Mouse (Mus musculus): ENCODE measurements at regions not wholly inside any gene's neighbourhood (a gene's known extent, or its start where the extent isn't known, plus 50 kb on each side); places are given as distances from the start of the nearest gene placed in this dataset.

DNA sequence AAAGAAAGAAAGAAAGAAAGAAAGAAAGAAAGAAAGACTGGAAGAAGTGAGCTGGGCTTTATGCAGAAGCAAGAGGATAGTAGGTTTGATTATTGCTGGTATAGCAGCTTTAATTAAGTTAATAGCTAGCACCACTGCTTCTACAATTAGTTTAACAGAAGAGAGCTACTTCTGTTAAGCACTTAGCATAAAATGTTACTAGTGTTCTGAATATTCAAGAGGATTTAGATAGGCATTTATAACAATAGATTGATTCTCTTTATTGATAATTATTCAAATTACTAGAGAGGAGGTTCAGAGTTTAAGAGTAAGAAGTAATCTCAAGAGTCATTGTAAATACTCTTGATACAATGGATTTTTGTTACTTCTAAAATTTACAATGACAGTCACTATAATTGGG lies 346.1 kb upstream of the Pdgfd start:
- no peak for TF ChIP-seq CTCF (IDR thresholded peaks at IDR 0.05; ENCODE audit: low read depth)
- Histone ChIP-seq H3K4me2 (replicated peaks; ENCODE audit: low read depth) (no peak overlapping the region), H3K4me1 (replicated peaks; ENCODE audit: control insufficient read depth, insufficient read depth, low read length) (no peaks in the 10 kb centered on the region), H3K27ac (ENCODE audit: low read depth, low read length) (no peak overlapping the region), H3K27me3 (replicated peaks; ENCODE audit: control insufficient read depth, insufficient read depth, low read length) (no peaks in the 10 kb centered on the region), H3K9ac (ENCODE audit: low read depth, low read length) (no peak overlapping the region), H3K4me3 (ENCODE audit: low read depth, low read length) (no peak overlapping the region), H3K36me3 (ENCODE audit: control insufficient read depth, insufficient read depth) (no peaks in the 10 kb centered on the region), H3K9me3 (ENCODE audit: control insufficient read depth) (0 out of 2 replicates have a peak, but pooled peaks cover 4% of the 10 kb centered on the region)
- ATAC-seq: no peak

DNA sequence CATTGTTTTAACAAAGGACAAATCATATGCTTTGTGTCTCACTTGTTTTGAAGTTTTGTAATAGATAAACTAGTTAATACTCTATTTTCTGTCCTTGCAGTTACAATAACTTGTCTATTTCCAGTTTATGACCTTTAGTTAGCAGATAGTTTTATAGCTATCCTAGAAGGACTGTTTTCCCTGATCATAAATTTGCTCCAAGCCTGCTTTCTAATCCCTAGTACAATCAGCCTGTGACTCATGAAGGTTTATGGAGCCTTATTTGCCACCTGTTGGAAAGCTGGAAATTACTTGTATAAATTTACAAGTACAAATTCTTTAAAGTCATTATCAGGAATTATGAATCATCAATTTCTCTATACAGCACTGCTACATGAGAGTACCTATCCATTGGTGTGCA lies 339.5 kb upstream of the Pdgfd start:
- Histone ChIP-seq H3K9ac (ENCODE audit: low read depth, low read length) (no peak overlapping the region), H3K36me3 (ENCODE audit: control insufficient read depth, insufficient read depth) (no peaks in the 10 kb centered on the region), H3K4me2 (replicated peaks; ENCODE audit: low read depth) (no peak overlapping the region), H3K4me1 (replicated peaks; ENCODE audit: control insufficient read depth, insufficient read depth, low read length) (no peaks in the 10 kb centered on the region), H3K27ac (ENCODE audit: low read depth, low read length) (no peak overlapping the region), H3K9me3 (ENCODE audit: control insufficient read depth) (no peaks in the 10 kb centered on the region), H3K4me3 (ENCODE audit: low read depth, low read length) (no peak overlapping the region), H3K27me3 (replicated peaks; ENCODE audit: control insufficient read depth, insufficient read depth, low read length) (no peaks in the 10 kb centered on the region)
- peak; percentile 89 for ATAC-seq
- TF ChIP-seq CTCF (IDR thresholded peaks at IDR 0.05; ENCODE audit: low read depth): no peak

DNA sequence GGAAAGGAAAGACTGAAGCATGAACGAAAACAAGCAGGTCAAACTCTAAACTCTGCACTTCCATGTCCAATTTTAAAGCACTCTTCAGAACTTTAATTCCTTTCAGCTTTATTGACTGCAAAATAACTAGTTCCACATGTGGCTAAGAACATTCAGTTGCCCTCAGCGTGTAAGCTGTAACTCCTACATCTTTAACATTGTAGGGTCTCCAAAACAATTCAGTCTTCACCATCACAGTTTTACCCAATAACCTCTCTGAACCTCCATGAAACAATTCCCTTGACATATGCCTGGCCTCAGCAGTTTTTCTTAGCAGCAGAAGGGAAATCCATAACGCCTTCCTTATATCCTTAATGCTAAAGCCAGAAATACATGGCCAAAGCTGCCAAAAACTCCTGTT lies 326.0 kb upstream of the Pdgfd start:
- no peak for TF ChIP-seq CTCF (IDR thresholded peaks at IDR 0.05; ENCODE audit: low read depth)
- WGBS: 80% methylated on average over 3 of the region's 3 CpGs
- no peaks in the 10 kb centered on the region for H3K36me3 ChIP-seq (ENCODE audit: control insufficient read depth, insufficient read depth)
- ATAC-seq: no peak
- no peak overlapping the region for H3K4me3 ChIP-seq (ENCODE audit: low read depth, low read length)
- no peaks in the 10 kb centered on the region for H3K27me3 ChIP-seq (replicated peaks; ENCODE audit: control insufficient read depth, insufficient read depth, low read length)
- no peak overlapping the region for H3K4me2 ChIP-seq (replicated peaks; ENCODE audit: low read depth)
- H3K9ac ChIP-seq (ENCODE audit: low read depth, low read length): no peak overlapping the region
- H3K27ac ChIP-seq (ENCODE audit: low read depth, low read length): no peak overlapping the region
- H3K4me1 ChIP-seq (replicated peaks; ENCODE audit: control insufficient read depth, insufficient read depth, low read length): no peaks in the 10 kb centered on the region
- H3K9me3 ChIP-seq (ENCODE audit: control insufficient read depth): no peaks in the 10 kb centered on the region

DNA sequence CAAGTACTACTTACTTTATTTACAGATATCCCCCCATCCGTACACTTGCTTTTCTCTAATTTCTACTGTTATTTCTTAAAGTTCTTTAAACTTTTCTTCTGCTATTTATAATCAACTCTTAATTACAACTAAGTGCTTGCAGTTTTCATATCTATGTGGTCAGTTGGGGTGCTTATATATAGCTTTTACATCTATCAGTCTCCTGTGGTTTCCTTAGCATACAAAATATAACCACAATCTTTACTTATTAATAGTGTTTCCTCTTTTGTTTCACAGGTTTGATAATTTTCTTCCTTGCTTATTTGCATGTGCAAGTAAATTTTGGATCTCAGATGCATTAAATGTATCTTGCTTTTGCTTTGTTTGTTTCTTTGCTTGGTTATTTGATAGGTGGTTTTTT lies 288.7 kb upstream of the Pdgfd start:
- no peak overlapping the region for H3K4me2 ChIP-seq (replicated peaks; ENCODE audit: low read depth)
- no peak overlapping the region for H3K9ac ChIP-seq (ENCODE audit: low read depth, low read length)
- H3K36me3 ChIP-seq (ENCODE audit: control insufficient read depth, insufficient read depth): no peaks in the 10 kb centered on the region
- no peak for TF ChIP-seq CTCF (IDR thresholded peaks at IDR 0.05; ENCODE audit: low read depth)
- H3K27me3 ChIP-seq (replicated peaks; ENCODE audit: control insufficient read depth, insufficient read depth, low read length): no peaks in the 10 kb centered on the region
- H3K4me3 ChIP-seq (ENCODE audit: low read depth, low read length): no peak overlapping the region
- no peak overlapping the region for H3K27ac ChIP-seq (ENCODE audit: low read depth, low read length)
- no peaks in the 10 kb centered on the region for H3K4me1 ChIP-seq (replicated peaks; ENCODE audit: control insufficient read depth, insufficient read depth, low read length)
- no peak for ATAC-seq
- H3K9me3 ChIP-seq (ENCODE audit: control insufficient read depth): no peaks in the 10 kb centered on the region
- 95% methylated on average over 1 of the region's 1 CpGs for WGBS

DNA sequence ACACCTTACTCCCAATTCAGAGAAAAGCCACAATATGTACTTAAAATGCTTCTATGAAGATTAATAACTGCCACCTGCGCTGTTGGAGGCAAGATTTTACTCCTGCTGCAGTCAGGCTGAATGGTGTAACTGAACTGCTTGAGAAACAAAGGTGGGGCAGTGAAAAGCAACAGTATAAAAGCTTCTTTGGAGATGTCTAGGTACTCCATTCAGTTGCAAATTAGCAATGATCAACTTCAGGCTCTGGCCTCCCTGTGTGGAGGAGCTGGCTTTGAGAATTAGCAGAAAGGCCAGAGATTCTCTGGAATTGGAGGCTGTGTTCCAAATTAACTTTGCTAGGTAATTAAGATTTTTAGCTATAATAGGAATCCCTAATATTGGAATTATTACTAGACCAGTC lies 245.9 kb upstream of the Pdgfd start:
- Histone ChIP-seq H3K36me3 (ENCODE audit: control insufficient read depth, insufficient read depth) (no peaks in the 10 kb centered on the region), H3K4me1 (replicated peaks; ENCODE audit: control insufficient read depth, insufficient read depth, low read length) (no peaks in the 10 kb centered on the region), H3K4me3 (ENCODE audit: low read depth, low read length) (no peak overlapping the region), H3K9me3 (ENCODE audit: control insufficient read depth) (no peaks in the 10 kb centered on the region), H3K27me3 (replicated peaks; ENCODE audit: control insufficient read depth, insufficient read depth, low read length) (no peaks in the 10 kb centered on the region), H3K27ac (ENCODE audit: low read depth, low read length) (no peak overlapping the region), H3K9ac (ENCODE audit: low read depth, low read length) (no peak overlapping the region), H3K4me2 (replicated peaks; ENCODE audit: low read depth) (no peak overlapping the region)
- TF ChIP-seq CTCF (IDR thresholded peaks at IDR 0.05; ENCODE audit: low read depth): no peak
- 67% methylated on average over 1 of the region's 1 CpGs for WGBS
- ATAC-seq: no peak

DNA sequence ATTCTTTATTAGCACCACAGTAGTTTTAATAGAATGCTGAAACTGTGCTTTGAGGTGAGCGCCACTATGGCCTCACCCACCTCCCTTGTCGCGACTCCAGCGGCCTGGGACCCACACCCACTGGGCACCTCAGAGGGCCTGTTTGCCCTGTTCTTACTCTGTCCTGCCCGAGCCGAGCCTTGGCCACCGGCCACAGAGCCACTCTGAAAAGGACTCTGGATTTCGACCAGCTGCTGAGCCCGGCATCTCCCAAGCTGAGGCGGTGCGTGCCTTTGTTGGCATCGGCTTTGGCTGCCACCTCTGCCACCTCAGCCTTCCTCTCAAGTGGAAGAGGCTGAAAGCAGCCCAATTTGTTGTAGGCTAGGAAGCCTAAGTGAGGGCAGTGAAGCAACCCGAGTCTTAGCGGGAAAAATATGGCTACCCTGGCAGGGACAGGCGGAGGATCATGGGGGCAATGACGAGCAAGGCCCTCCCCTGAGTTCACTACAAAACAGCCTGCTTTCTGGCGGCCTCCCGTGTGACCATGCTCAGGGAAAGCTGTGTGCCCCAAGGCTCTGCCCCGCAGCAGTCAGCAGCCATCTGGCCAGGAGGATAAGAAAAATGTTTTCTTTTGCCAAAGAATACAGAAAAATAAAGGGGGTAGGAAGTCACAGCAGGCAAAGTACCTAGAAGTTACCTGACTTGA lies 240.1 kb upstream of the Pdgfd start:
- Histone ChIP-seq H3K27ac (ENCODE audit: low read depth, low read length) (no peak overlapping the region), H3K4me3 (ENCODE audit: low read depth, low read length) (no peak overlapping the region), H3K4me1 (replicated peaks; ENCODE audit: control insufficient read depth, insufficient read depth, low read length) (no peaks in the 10 kb centered on the region), H3K27me3 (replicated peaks; ENCODE audit: control insufficient read depth, insufficient read depth, low read length) (no peaks in the 10 kb centered on the region), H3K4me2 (replicated peaks; ENCODE audit: low read depth) (no peak overlapping the region), H3K9me3 (ENCODE audit: control insufficient read depth) (no peaks in the 10 kb centered on the region), H3K9ac (ENCODE audit: low read depth, low read length) (no peak overlapping the region), H3K36me3 (ENCODE audit: control insufficient read depth, insufficient read depth) (no peaks in the 10 kb centered on the region)
- TF ChIP-seq CTCF (IDR thresholded peaks at IDR 0.05; ENCODE audit: low read depth): no peak
- 88% methylated on average over 19 of the region's 19 CpGs for WGBS
- no peak for ATAC-seq

DNA sequence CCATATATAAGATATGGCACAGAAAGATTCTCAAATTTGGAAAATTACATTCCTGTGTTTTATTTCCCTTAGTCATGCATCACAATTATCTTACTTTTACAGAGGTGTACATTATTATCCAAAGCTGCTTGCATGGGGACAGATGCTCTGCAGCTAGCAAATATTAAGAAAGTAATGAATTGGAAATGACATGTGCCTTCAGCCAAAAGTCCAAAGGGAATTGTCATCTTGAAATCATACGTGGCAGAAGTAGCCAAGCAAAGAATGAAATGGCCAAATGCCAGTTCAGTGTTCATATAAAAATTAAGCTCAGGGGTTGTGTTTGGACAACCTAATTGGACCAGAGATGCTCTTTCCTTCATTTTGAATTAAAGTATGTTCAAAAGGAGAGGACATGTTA lies 196.1 kb upstream of the Pdgfd start:
- Histone ChIP-seq H3K4me1 (replicated peaks; ENCODE audit: control insufficient read depth, insufficient read depth, low read length) (no peaks in the 10 kb centered on the region), H3K9ac (ENCODE audit: low read depth, low read length) (no peak overlapping the region), H3K27ac (ENCODE audit: low read depth, low read length) (no peak overlapping the region), H3K4me3 (ENCODE audit: low read depth, low read length) (no peak overlapping the region), H3K36me3 (ENCODE audit: control insufficient read depth, insufficient read depth) (no peaks in the 10 kb centered on the region), H3K27me3 (replicated peaks; ENCODE audit: control insufficient read depth, insufficient read depth, low read length) (no peaks in the 10 kb centered on the region), H3K9me3 (ENCODE audit: control insufficient read depth) (no peaks in the 10 kb centered on the region), H3K4me2 (replicated peaks; ENCODE audit: low read depth) (no peak overlapping the region)
- WGBS: 67% methylated on average over 1 of the region's 1 CpGs
- no peak for TF ChIP-seq CTCF (IDR thresholded peaks at IDR 0.05; ENCODE audit: low read depth)
- no peak for ATAC-seq
